Mouse (Mus musculus): Measurements from ENCODE around the gene Vav3.

- TF ChIP-seq CTCF (IDR thresholded peaks at IDR 0.05; ENCODE audit: borderline replicate concordance, insufficient read depth, low read depth, low read length), result no peak
- no peak for TF ChIP-seq POLR2A (IDR thresholded peaks at IDR 0.05; ENCODE audit: borderline replicate concordance, insufficient read depth, low read length)
Observed at GRCm38 (mm10) chr3:109302059-109302458, 38.4 kb upstream of the Vav3 start.
